Mouse (Mus musculus) kidney, adult 8-10 months (tissue): Measurements from ENCODE around the gene Hsf5.

Source experiments
- DNase-seq, 2 experiments: peaks; one replicate each; pipeline ENCODE4 v3.0.0; 2022

Gene Hsf5

DNA sequence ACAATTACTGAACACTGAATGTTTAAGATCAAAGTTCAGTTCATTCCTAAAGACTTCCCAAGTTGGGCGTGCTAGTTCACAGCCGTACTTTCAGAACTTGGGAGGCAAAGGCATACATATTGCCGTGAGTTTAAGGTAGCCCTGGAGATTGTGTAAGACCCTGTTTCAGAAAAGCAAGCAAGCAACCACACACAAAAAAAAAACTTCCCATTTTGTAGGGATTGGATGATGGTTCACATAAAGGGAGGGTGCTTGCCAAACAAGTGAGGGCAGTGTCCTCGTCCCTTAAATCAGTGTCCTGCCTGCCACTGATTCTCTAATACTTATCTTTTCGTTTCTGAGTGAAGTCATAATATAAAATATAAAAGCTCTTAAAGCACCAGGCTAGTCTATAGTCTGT lies 37.7 kb downstream of the Hsf5 start:
- no peak for DNase-seq

DNA sequence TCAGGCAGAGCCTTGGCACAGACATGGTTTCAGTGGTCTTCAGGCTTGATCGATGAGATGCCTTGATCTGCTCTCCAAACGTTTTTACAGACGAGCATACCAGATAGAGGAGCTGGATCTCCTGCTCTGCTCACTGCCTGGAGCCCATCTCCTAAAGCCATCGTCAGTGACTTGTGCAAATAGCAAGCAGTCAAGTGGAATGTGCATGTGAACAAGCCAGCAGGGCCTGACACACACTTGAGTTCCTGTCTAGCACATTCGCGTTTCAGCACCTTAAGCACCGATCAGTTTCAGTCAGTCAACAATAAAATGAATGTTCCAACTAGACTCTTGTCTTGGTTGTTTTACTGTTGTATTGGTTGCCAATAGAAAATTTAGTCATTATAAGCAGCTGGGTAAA lies 42.3 kb downstream of the Hsf5 start:
- no peak for DNase-seq

DNA sequence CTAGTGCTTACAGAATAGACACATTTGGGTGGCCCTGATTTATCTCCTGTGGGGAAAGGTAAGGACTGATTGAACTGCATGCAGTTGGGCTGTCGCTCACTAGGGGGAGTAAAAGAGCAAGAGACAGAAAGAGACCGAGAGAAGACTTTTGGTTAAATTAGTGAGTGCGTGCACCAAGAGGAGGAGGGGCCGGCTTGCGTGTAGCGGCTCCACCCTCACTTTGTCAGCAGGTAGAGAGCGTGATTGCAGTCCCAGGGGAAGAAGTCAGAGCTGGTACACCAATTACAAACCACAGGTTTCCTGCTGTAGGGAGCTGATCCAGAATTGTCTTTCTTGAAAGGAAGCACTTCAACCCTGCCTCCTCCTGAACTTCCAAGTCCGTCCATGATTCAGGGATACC lies 45.4 kb downstream of the Hsf5 start, which contains the start of gene Rnf43:
Rnf43 (plus strand) TSS at position 316 of the 400 bp plus-strand sequence.
- DNase-seq: peak; percentile 94 to 95

DNA sequence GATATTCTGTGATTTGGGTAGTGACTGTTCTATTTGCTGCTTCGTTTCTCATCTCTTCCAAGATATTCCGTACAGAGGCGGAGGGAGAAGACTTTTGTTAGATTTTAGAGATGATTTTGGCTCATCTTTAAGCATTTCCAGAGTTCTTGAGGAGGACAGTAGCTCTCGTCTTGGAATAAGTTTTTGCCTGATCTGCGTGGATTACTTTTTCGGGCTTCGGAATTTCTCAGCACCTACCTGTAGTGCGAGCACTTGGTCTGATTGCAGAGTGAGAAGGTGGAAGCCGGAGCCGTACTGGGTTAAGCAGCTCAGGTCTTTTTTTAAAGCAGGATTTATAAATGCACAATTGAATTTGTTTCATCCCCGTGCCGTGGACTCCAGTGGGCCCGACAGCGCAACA lies 45.9 kb downstream of the Hsf5 start:
- DNase-seq: peak in 1 of 2 experiments; percentile 14

DNA sequence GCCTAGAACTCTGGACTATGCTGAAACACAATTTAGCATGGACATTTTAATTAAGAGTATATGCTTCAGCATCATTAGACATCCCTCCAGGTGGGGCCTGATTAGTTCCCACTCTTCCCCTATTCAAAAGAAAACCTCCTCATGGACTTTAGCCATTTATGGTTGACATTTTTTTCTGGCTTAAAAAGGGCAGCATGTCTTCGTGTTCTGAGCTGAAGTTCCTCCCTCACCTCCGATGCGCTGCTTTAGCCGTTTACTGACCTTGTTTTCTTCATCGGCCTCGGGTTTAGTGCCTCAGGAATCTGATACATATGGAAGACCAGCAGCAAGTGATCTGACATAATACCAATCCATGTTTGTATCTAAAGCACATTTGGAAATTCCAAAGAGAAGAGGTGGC lies 47.0 kb downstream of the Hsf5 start:
- DNase-seq: no peak

DNA sequence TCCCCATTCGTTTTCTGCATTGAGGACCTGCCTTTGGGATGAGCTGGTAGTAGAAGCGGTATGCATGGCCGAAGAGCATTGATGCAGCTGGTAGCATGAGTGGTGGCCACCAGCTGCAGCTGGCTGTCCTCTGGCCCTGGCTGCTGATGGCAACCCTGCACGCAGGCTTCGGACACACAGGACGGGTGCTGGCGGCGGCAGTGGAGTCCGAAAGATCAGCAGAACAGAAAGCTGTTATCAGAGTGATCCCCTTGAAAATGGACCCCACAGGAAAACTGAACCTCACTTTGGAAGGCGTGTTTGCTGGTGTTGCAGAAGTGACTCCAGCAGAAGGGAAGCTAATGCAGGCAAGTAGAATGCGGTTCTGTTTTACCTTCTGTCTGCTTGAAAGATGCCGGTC lies 47.6 kb downstream of the Hsf5 start:
- DNase-seq: no peak

DNA sequence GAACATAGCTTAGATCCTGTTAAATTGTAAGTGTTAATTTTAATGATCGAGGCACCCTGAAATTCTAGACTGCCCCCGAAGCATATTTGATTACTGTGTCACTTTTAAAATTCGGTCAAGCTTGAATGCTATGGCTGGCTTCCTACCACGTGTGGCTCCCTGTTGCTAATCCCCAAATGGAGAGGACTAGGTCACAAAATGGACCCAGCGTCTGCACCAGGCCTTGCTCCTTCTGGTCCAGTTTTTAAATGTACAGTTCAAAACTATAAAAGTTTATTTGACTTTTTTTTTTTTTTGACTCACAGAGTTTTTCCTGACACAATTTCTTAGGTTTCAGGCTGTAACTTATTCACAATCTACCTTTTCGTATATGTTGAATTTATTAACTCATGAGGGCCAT lies 48.3 kb downstream of the Hsf5 start:
- peak in 1 of 2 experiments; percentile 21 for DNase-seq

DNA sequence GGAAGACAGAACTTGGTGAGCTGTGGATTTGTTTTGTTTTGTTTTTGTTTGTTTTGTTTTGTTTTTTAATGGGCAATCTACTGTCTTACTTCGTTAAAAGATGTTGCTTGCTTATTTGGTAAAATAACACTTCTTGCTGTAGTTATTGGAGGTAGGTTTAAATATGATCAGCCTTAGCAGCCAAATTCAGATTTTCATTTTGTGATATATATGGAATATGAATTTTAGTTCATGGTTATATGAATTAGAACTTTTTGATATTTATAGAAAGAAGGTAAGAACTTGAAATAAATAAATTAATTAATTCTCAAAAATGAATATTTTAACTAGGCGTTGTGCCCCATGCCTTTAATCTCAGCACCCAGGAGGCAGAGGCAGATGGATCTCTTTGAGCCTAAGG lies 48.7 kb downstream of the Hsf5 start:
- DNase-seq: no peak

DNA sequence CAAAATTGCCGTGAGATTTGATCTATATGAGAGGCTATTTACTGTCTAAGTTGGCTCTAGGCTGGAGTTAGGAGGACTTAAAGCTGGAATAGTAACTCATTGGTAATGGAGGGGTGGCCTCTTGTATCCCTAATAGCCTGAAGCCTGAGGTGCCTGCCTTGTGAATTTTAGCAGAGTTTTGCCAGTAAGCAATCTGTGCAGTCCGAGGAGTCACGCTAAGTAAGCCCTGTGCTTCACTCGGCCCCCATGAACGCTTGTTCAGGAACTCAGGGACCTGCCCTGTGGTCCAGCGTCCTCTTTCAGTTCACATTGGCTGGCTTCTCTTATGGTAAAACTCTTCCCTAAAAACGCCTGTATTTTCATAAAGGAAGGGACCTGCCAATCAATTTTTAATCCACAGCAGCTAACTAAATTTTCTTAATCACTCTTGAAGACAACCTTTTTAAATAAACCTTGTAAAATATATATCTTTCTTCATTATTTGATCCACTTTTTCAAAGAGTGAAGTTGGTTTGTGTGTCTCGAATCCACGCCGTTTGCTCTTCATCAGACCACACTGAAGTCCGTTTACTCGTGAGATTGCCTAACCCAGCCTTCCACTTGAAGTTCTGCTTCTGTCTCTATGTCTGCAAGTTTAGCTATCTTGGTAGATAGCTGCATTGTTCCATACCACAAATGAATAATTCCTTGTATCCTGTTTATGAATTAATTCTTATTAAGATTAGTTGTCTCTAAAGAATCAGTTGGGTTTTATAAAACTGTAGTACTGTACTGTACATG lies 49.5 kb downstream of the Hsf5 start:
- DNase-seq: no peak

DNA sequence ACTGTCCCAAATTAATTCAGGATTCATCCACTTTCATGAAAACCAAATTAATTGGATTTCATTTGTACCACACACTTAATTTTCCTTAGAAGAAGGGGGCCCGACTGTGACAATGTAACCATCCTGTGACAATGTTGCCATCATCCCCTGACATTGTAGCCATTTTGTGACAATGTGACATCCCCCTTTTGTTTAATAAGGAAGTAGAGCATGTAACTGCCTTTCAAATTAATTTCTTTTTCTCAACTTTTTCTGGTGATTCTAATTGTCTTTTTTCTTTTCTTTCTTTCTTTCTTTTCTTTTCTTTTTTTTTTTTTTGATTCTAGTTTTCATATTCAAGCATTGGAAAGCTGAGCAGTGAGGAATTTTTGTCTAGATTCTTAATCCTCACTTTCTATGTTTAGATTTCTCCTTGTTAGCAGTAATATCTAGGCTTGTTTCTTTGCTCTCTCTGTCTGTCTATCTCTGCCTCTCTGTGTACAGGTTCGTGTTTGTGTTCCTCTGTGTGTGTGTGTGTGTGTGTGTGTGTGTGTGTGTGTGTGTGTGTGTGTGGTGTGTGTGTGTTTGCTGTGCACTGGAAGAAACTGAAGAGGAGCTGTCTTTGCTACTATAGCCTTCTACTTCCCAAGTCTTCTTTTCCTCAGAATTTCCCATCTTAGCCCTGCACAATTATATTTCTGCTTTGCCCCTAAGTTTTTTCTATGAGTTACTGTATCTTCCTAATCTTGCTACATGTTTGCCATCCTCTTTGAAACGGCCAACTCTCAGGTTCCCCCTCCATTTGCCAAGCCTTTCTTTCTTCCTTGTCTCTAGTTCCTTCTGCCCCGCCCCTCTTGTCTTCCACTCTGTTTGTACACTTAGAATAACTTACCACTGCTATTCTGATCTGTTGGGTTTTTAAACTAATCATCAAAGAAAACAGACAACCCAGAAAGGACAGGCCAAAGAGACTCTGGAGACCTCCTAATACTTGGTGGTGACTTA lies 50.4 kb downstream of the Hsf5 start:
- no peak for DNase-seq

DNA sequence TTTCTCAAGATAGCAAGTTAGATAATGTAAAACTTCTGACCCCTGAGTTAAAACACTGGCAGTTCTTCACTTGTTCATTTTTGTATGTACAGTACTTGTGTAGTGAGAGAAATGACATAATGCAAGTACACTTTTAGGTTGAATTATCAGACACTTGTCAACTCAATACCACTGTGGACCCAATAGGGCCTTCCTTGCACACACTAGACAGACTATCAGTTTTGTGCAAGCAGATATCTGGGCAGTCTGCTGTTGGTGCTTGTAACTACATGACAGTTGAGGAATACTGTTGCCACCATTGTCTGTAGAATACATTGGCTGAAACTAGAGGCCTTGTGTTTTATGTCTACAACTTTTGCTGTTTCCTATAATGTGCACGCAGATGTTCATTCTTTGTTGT lies 56.3 kb downstream of the Hsf5 start:
- no peak for DNase-seq

DNA sequence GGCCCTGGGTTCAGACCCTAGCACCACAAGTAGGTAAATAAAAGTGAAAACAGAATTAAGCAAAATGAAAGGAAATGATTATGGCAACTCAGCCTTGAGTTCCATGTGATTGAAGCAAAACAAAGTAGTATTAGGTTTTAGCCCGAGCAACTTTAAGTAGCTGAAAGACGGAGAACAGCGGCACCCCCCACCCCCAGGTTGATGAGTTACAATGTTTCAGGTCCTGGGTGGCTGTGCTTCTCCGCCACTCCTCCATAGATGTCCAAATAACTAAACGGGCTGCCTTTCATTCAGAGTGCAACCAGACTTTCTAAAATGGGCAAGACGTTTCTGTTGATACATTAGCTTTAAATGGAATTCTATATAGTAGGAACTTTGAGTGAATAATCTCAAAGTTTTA lies 58.6 kb downstream of the Hsf5 start:
- no peak for DNase-seq

DNA sequence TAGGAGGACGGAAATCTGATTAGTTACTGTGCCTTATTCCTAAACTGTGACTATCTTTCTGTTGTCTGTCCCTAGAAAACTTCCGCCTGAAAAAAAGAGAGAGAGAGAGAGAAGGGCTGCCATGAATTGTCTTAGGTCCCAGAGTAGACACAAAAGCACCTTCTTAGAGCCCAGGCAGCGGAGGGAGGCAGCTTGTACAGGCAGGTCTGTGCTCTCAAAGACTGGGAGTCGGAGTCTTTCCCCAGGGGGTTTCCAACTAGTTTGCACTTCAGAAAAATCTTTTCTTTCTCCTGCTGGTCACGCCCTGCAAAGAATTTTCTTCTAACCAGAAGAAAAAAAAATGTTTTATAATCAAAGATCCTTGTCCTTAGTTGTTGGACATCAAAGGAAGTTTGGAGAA lies 60.8 kb downstream of the Hsf5 start:
- no peak for DNase-seq

DNA sequence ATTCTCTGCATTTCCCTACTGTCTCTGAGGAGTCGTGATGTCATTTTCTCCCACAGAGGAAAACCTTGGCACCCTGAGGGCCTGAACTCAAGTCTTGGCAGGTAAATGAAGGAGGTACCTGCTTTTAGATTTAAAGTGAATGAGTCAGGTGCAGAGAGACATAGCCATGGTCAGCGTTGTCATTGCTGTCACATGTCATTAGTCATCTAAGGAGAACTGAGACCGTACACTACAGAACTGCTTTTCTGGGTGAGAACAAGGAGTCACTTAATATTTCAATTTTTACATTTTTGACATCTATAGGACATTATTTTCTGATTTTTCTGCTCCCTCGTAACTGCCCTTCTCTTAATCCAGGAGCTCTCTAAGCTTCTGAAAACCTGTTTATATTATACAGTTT lies 61.6 kb downstream of the Hsf5 start:
- DNase-seq: no peak

DNA sequence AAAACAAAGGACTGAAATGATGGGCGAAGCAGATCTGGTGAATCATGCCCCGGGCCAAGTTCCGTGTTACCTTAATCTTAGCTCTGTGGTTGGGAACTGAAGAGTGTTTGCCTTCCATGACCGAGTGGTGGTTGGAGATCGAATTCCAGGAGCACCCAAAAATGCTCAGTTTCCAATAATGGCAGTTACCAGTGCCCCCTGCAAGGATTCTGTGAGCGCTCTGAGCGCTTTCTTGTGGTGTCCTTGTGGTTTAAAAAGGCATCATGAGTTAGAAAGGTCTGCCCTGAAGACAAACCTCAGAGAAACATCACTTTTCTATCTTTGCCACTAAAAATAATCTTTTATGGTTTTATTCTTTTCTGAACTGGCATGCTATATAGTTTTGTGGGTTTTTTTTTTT lies 62.0 kb downstream of the Hsf5 start:
- DNase-seq: no peak

DNA sequence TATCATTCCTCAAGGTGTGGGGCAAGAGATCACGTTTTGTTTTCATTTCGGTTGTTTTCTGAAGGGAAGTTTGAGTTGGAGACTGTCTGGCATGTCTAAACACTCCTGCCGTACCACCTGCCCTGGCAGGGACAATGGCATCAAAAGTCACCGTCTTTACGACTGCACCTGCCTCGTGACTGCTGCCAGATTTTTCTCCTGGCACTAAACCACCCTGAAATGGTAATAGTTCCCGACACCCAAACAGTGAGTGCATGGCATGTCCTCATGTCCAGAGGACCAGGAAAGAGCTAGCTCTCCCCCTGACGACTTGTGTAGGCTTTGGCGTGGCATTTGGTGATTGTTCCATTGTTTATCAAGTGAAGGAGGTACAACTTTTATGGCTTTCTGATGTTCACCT lies 63.8 kb downstream of the Hsf5 start:
- no peak for DNase-seq

DNA sequence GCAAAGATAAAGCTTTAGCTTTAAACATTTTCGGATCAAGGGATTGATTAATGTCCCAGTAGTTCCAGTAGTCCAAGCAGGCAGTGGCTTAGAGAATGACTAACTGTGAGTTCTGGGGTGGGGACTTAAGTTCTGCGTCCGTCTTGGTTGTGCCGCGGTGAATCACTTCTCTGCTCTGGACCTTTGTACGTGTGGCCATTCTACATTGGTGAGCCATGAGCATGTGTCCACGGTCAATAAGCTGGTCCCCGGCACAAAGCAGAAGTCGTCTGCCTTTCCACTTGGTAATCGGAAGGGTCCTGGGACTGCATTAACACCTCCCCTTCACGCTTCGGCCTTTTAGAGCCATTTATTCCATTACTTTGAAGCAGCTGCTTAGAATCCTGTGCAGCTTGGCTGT lies 65.1 kb downstream of the Hsf5 start:
- DNase-seq: no peak

DNA sequence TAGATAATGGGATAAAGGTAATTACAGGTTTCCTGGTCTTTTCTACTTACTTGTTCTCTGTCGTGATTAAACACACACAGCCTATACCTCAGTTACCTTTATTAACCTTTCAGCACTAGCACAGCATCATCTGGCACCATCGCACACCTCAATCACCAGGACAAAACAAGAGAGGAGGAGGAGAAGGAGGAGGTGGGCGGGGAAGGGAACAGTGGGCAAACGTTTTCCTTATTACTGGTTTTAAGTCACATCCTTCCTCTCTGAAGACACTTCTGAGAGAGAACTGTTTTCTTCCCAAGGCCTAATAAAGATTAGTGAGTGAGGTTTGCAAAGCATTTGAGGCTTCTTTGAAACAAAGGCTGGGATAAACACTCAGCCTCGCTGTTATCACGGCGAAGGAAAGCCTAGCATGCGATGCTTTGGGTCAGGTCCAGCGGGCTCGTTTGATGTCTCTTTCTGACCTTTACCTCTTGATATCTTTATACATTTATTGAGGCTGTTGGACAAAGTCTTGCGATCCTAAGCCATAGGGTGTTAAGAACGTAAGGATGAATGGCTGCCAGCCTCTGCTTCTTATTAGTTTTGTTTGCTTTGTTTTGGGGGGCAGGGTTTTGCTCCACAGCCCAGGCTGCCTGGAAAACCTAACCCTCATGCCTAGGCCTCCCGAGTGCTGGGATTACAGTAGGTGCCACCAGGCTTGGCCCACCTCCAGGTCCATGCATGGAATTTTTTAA lies 66.0 kb downstream of the Hsf5 start:
- no peak for DNase-seq

DNA sequence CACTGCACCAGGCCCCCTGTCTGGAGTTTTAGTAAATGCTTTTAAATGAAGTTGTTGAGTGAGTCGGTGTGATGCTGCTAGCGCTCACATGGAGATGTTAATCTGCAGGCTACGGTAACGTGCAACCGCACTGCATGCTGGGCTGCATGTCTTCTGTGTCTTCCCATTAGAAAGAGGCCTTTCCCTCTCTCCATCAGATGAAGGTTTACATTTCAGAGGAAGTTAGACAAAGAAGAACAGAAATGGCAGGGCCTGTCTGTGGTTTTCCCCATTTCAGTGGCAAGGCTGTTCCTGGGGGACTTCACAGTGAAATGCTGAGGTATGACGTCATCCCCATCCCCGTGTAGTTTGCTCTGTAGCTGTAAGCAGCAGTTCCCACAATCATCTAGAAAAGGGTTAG lies 69.4 kb downstream of the Hsf5 start:
- DNase-seq: no peak

DNA sequence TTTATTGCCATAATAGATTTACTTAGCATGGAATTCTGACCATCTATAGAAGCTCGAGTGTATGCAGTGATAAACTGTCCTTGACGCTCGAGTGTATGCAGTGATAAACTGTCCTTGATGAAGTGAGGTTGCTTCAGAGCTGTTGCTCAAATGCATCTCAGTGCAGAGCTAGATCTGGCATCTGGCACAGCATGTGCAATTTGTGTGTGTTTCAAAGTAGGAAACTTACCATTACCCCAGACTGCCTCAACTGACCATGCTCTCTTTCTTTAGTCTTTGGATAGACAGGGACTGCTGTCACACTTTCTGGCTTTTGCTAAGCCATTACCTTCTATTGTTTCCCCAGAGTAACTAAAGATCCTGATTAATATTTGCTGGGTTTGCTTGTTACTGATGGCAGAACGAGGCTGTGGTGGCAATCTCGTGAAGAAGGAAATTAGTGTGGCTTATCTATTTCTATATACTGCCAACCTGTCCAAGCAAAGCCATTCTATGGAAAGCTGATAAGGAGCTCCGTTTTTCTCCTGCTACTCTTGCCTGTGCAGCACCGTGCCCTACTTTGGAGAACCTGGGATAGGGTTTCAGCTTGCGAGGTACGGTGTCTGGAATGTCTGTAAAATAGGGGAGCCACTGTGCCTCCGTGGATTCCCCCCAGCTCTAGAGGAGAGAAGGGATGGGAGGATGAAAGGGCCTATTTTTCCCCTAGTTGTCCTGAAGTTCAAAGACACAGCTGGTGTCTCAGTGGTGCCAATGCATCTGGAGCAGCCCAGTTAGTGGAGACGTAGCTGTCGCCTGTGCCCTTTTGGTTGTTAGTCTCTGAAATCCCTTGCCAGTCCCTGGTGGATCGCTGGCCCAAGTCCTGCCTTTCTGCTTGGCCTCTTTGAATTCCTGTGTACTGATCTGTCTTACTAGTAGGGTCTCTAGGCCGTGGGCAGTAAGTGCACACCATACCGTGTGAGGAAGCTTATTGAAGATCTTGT lies 70.6 kb downstream of the Hsf5 start:
- DNase-seq: no peak

DNA sequence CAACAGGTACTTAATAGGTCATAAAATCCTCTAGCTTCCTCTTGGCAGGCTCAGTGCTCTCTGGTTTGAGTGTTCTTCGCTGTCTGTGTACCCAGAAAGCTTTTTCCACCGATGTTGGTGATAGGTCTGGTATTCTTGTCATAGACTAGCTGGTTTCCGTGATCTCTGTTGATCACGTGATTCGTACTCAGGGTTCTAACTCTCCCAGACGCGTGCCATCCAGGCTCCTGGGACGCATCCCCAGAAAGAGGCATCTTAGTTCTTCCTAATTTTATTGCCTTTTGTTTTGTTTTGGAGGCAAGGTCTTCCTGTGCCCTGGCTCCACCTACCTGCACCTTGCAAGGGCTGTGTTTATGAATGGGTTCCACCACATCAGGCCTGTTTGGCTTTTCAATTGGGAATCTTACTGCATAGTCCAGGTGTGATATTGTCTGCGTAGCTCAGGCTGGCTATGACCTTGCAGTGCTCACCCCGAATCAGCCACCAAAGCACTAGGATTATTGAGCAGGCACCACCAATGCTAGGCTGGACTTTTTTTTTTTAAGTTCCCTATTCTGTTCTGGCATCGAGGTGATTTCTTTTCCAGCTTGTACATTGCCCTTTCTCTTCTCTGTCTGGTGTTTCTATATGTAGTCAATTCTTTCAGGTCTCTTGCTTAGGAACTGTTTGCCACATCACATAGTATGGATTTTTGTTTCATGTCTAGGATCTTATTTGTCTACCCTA lies 71.7 kb downstream of the Hsf5 start:
- DNase-seq: no peak
